Mouse (Mus musculus) frontal cortex, postnatal 10 days (tissue): Measurements from ENCODE around the gene Agap1.

Source experiments
- DNase-seq, 2 experiments: peaks; one replicate each; pipeline ENCODE4 v3.0.0; 2022; ENCODE audit warnings: low spot score in 2 of 2, mixed read lengths in 1 of 2

Gene Agap1

GRCm38 (mm10) chr1:89845487-89845886 lies 390.9 kb downstream of the Agap1 start:
- DNase-seq, result no peak

DNA sequence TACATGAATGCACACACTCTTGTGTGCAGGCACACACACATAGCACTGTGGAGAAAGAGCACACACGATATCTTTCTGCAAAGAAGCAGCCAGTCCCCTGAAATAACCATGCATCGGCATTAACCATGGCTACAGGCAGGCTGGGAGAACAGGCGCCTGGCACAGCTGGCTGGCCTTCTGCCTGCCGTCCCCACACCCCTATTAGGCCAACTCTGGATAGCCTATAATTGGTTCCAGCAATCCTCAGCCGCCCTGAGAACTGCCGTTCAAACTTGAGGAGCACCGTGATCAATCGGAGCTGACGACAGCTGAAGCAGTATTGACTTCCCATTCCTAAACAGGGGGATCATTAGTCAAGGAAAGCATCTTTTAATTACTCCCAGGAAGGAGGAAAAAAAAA lies 391.5 kb downstream of the Agap1 start:
- no peak for DNase-seq

DNA sequence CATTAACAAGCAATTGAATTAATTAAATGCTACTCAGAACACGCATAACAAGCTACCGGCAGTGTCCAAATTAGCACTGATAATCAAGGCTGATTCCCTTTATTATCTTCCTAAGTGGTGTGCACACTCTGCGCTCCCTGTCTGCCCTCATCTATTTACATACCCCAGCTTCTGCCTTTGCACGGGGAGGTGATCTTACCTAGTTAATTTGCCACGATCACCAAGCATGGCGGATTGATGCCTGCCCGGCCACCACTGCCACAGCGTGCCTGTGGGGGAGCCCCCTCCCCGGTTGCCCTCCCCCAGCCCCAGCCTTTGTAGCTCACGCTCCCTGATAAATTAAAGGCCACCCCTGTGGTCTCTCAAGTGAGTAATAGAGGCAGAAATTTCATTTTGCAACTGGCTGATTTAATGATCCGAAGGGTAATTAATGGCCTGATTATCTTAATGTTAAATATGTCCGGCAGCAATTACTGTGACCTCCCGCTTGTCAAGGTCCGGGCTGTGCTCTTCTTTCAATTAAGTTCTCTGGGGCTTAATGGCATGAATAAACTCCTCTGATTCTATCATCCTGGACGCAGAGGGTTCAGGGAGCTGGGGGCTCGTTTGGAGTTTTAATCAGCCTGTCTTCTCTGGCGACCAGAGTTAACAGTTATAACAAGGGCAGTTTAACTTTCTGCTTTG lies 393.9 kb downstream of the Agap1 start:
- DNase-seq, result no peak

DNA sequence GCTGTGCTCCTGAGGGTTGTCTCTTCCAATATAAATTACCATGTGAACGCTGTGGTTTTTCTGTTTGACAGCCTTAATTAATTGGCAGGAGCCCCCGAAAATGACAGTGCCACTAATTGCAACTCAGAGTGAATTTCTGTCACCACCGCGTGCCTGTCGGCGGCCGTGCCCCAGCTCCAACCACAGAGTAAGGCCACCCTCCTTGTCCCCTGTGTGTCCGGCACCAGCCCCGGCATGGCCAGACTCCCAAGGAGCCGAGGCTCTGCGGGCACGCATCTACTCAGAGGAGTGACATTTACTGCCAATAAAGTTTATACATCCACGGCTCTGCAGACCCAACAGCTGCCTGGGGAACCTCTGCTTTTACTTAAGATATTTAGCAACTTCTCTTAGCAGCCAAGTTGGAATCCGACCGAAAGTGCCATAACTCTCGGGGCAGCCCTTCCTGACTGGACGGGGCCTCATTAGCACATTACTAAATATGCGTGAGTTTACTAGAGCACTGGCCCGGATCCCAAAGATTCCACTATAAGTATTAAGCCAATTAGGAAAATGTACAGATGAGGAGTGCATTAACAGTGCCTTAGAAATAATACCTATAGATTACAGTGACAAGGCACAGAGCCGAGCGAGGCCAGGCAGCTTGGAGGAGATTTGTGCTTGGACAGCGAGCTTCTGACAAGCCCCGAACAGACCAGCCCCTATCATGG lies 394.7 kb downstream of the Agap1 start:
- no peak for DNase-seq

DNA sequence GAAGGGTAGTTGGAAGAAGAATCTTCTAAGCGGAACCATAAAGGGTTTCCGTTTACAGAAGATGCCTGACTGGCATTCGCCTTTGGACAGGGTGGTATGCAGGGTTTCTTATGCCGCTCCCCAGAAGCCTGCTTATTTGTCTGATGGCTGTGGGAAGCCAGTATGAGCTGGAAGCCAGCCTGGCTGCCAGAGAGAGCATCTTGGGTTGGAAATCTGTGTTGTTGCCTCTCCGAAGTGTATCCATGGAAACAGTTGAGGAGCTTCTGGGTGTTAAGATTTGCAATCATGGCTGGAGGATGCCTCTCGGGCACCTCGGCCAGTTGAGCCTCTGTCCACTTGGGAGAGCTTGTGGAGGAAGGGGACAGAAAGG lies 395.2 kb downstream of the Agap1 start:
- peak; percentile 26 to 38 for DNase-seq

DNA sequence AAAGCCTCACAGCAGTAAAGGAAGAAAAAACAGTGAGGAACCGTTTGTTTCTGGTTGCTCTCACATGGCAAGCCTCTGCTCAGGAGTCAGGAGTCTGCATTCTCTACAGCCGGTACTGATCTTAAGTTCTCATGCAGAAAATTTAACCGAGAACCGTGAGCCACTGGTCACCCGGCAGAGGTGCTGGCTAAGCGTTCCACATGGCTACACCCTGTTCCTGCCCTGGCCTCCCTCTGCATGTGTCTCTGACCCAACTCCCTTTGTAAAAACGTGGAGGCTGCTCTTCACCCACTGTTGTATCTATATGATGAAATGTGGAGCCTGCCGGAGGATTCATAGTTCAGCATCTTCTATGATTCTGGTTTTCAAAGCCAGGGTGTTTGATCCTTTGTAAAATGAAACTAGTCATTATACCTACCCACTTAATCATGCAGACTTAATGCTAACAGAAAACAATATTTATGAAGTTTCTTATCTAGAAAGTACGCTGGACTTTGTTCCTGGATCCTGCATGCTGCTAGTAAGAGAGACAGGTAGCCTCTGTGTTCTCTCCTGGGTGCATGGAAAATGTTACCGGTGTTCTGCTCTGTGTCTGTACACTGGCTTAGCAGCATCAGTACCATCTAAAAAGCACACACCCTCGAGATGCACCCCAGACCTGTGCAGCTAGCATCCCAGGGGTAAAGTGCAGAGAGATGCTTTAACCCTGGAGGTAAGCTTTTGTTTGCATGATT lies 396.2 kb downstream of the Agap1 start:
- no peak for DNase-seq

DNA sequence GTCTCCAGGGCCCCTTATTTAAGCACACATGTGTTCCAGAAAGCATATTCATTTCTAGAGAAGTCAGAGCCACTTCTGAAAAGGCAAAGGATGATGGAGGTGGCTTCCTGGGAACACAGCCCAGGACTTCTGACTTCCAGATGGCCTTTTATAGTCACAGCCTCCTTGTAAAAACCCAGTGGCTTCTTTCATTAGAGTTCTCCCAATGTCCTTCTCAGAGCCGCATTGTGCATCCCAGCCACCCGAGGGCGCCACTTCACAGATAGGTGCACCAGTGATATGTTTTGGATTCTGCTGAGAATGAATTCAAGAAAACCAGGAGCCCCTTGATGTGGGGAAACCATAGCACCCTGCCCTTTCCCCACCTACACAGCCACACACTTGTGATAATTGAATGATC lies 404.6 kb downstream of the Agap1 start:
- DNase-seq, result no peak

DNA sequence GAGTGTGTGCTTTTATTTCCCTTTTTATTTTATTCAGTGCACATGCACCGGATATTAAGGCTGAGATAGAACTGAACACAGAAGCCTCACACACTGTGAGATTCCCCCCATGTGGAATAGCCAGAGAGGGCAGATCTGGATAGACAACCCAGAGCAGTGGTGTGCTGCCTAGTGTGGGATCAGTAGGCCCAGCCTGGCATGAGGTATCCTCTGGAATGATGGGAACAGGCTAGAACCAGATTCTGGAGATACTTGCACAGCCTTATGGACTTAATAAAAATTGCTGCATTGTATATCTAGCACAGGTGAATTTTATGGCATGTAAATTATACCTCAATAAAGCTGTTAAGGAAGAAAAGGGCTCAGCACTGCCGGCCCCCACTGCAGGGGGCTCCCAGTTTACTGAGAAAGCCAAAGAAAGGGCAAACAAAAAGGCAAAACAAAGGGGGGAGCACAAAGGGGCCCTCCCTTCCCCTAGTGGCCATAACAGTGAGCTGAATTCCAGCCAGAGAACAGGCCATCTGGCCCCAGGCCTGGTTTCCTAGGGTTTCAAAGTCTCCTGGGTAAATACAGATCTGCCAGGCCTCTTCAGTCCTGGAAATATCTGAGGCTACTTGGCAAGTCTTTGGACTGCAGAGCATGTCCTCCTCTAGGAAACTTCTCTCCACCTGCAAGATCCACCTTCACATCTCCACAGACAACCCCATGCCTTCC lies 405.6 kb downstream of the Agap1 start:
- no peak for DNase-seq

- DNase-seq, result no peak
Measured at GRCm38 (mm10) chr1:89865787-89866186, 411.2 kb downstream of the Agap1 start.

GRCm38 (mm10) chr1:89867847-89868246 lies 413.2 kb downstream of the Agap1 start:
- DNase-seq, result no peak

DNA sequence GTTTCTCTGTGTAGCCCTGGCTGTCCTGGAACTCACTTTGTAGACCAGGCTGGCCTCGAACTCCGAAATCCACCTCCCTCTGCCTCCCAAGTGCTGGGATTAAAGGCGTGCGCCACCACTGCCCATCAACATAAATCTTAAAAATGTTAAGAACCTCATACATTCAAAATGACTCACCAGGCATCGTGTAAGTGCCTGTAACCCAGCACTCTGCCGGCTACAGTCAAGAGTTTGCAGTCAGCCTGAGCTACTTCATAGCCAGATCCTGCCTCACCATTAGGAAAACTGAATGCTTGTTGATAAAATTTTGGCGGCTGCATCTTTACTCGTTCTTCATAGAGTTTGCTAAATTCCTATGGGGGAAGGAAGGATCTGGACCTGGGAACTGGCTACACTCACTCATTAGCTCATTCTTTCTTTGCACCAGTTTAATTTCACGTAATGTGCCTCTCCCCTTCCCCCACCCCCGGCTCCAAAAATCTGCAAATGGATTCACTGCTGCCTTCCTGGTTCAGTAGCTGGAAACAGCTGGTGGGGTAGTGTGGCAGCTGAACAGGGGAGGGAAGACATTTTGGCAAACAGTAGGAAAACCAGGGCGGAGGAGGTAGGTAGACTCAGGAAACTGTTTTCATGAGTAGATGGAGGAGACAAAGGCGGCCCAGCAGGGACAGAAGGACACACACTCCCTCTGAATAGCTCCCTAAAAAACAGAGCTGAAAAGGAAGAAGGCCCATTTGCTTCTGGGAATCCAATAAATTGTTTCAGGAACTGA lies 415.7 kb downstream of the Agap1 start:
- DNase-seq, result no peak

GRCm38 (mm10) chr1:89870906-89871211 lies 416.3 kb downstream of the Agap1 start:
- DNase-seq, result no peak

- DNase-seq, result no peak
Measured at GRCm38 (mm10) chr1:89876346-89877072, 421.9 kb downstream of the Agap1 start.

- DNase-seq, result no peak
Measured at GRCm38 (mm10) chr1:89878496-89878895, 423.9 kb downstream of the Agap1 start.

- DNase-seq, result no peak
Measured at GRCm38 (mm10) chr1:89880193-89880592, 425.6 kb downstream of the Agap1 start.

- no peak for DNase-seq
Measured at GRCm38 (mm10) chr1:89880834-89881233, 426.2 kb downstream of the Agap1 start.

DNA sequence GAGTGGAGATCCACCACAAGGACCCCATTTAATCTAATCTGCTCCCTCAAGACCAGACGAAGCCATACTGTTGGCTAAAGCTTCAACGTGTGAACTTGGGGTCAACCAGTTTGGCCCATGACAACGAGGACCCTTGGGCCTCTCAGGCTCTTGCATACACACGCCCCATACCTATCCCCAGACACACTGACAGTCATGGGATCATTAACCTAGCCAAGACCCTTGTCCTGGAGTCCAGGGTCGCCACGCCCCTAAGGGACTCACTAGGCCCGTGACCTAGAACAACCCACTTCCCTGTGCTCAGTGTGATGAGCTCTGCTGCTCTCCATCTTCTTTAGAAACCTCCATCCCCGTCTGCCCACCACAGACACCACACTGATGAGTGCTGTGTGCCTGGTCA lies 429.7 kb downstream of the Agap1 start:
- DNase-seq, result no peak

DNA sequence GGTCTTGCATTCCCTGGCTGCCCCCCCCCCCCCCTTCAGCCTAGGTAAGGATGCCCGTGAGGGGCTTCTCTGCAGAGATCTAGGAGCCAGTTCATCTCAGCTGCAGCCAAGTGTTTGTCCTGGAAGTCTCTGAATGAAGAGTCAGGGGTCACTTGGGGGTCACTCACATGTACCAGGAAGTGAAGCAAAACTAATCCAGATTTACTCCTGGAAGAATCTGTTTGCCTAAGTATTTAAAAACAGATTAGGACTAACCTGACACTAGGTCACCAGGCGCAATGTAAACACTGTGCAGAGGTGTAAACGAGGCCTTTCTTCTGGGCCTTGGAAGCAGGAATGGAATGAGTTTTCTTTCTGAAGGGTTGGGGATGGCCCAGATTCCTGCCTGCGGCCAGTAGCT lies 431.1 kb downstream of the Agap1 start:
- no peak for DNase-seq

GRCm38 (mm10) chr1:89891400-89891799 lies 436.8 kb downstream of the Agap1 start:
- DNase-seq, result no peak

DNA sequence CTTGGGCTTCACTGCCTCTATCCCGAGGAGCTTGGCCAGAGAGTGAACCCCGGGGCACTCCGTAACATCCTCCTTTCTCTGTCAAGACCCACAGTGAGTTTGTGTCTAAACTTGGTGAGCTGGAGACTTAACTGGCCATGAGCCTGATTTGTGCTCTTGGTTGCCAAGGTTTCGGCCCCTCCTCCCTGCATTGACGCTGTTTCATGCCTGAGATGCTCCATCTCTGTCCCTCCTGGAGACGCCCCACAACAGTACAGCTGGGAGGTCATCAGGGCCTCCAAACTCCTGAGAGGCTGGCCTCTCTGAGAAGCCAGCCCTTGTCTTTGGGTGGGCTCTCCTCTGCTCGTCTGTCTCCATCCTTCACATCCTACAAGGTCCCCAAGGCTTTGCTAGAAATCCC lies 437.7 kb downstream of the Agap1 start:
- no peak for DNase-seq

GRCm38 (mm10) chr1:89895801-89896200 lies 441.2 kb downstream of the Agap1 start:
- DNase-seq, result no peak
